Mouse (Mus musculus) lung, adult 2 months (tissue): ENCODE results near the gene Plekha4. TPM values are rescaled to one million over a fixed set of nuclear protein-coding genes. Genes with fewer than 3 reads are reported as not detected.

Experiments used
- DNase-seq: peaks from one replicate; pipeline ENCODE4 v3.0.0; 2022
- H3K4me1 ChIP-seq: fragments of 200-500 bp; 2 replicates; pipeline ENCODE4 v1.6.1; 2011; ENCODE audit warnings: low read length; ENCODE audit not compliant: control insufficient read depth, insufficient read depth
- H3K4me3 ChIP-seq: fragments of 200-500 bp; replicated peaks from 2 replicates; pipeline ENCODE3; 2011; ENCODE audit warnings: low read depth, mild to moderate bottlenecking, control low read depth, low read length; ENCODE audit errors: extremely low read depth
- CTCF ChIP-seq: fragments of 200-500 bp; IDR thresholded peaks from 2 replicates; pipeline ENCODE4 v1.5.1; 2011; ENCODE audit warnings: mild to moderate bottlenecking, low read length, control low read depth; ENCODE audit not compliant: insufficient read depth
- POLR2A ChIP-seq: fragments of 200-500 bp; IDR thresholded peaks from 2 replicates; pipeline ENCODE4 v1.6.1; 2011; ENCODE audit warnings: low read depth, mild to moderate bottlenecking, control low read depth, low read length, borderline replicate concordance; ENCODE audit errors: extremely low read depth
- WGBS: fragments of 180-500 bp; shearing (Covaris S2); methylation state at CpG from one replicate; pipeline ENCODE4 v1.1.7; 2018; 5-methylcytosine and 5-hydroxymethylcytosine counted together
- polyA plus RNA-seq: library from polyadenylated mRNA; depleted of rRNA; stranded (reverse); fragments of >200 nt; gene quantifications from 2 replicates; pipeline ENCODE4 v1.2.3, GENCODE M21; 2012

Gene Plekha4
- polyA plus RNA-seq, 1 experiment = 13.1 TPM

DNA sequence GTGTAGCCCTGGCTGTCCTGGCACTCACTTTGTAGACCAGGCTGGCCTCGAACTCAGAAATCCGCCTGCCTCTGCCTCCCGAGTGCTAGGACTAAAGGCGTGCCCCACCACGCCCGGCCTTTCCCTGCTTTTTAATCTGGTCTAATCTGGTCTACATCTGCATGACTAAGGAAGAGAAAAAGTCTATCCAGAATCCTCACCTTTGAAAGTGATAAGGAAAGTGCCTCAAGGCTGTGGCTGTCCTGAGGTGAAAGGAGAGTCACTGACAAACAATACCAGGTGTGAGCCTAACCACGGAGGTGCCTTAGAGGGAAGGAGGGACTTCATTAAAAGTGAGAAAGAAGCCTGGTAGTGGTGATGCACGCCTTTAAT, 25.4 kb downstream of the Plekha4 start:
- Histone ChIP-seq H3K4me1 (no peaks in the 10 kb centered on the region), H3K4me3 (no peak overlapping the region)
- no peak for DNase-seq
- 80% methylated on average over 8 of the region's 8 CpGs for WGBS
- TF ChIP-seq CTCF (no peak), POLR2A (no peak)

DNA sequence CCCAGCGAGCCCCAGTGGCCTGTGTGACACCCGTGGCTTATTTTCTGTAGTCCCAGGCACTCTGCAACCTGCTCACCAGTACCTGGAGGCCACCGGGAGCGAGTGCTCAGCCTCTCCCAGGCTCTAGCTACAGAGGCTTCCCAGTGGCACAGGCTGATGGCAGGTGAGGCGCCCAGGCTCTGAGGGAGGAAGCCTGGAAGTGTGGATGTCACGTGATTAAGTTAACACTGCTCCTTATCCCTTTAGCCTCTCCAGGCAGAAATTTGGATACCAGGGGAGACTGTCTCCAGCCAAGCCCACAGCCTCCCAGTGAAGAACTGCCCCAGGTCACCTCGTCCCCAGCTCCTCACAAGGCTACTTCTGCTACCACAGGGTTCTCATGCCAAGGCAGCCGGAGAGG, 27.4 kb downstream of the Plekha4 start:
- WGBS = 66% methylated on average over 8 of the region's 8 CpGs
- H3K4me3 ChIP-seq = no peak overlapping the region
- TF ChIP-seq CTCF (no peak), POLR2A (no peak)
- no peak for DNase-seq
- H3K4me1 ChIP-seq = no peaks in the 10 kb centered on the region

DNA sequence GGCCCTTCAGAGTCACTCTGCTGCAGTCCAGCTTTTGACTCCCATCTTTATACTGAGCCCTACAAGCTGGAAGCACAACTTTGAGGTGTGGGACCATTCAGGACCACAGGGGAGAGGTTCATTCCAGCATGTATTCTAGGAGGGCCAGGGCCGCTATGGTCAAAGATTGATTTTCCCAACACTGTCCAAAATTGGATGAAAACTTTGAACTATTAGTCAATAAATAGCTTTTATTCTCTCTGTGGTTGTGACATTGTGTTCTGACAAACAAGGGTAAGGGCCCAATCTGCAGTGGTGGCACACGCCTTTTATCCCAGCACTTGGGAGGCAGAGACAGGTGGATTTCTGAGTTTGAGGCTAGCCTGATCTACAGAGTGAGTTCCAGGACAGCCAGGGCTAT, 27.9 kb downstream of the Plekha4 start:
- WGBS = 90% methylated on average over 2 of the region's 2 CpGs
- H3K4me3 ChIP-seq = no peak overlapping the region
- no peak for DNase-seq
- no peaks in the 10 kb centered on the region for H3K4me1 ChIP-seq
- TF ChIP-seq POLR2A = no peak
- no peak for TF ChIP-seq CTCF

DNA sequence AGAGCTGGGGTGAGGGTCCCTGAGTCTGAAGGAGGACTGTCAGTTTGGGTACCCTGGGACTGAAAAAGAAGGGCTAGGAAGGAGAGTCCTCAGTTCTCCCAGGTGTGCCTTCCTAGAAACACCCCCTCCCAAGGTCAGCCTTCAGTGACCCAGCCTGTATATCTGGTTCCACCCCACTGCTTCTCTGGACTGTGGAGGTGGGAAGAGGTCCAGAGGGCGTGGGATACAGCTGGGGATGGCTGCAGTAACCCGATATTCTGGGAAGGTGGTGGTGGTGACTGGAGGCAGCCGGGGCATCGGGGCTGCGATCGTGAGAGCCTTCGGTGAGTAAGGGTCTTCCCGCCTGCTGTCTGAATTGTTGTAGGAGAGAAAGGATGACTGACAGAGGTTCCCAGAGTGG, 28.6 kb downstream of the Plekha4 start, which contains the start of gene Hsd17b14:
Hsd17b14 (plus strand) TSS at position 150 of the 400 bp plus-strand sequence.
- DNase-seq = no peak
- Histone ChIP-seq H3K4me3 (no peak within 1 kb of the TSS), H3K4me1 (no peaks in the 10 kb centered on the region)
- WGBS = 28% methylated on average over 8 of the region's 8 CpGs
- TF ChIP-seq CTCF (no peak), POLR2A (no peak)

DNA sequence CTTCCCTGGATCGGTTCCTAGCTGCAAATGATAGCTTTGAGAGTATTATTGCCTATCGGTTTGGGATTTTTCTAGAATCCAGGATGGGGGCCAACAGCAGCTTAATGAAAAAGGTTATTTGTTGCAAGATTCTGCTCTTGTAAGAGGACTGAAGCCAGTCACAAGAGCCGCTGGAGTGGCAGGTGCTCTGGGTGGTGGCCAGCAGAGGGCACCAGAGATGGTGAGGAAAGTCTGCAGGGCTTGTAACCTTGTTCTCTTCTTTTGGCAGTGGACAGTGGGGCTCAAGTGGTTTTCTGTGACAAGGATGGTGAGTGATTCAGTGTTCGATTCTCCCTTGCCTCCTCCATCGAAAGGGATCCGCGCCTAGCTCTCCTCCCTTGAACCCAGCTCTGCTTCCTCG, 29.7 kb downstream of the Plekha4 start:
- TF ChIP-seq POLR2A (no peak), CTCF (peak; percentile 80)
- H3K4me3 ChIP-seq = no peak overlapping the region
- peak; percentile 77 for DNase-seq
- H3K4me1 ChIP-seq = no peaks in the 10 kb centered on the region
- WGBS = 24% methylated on average over 8 of the region's 8 CpGs

DNA sequence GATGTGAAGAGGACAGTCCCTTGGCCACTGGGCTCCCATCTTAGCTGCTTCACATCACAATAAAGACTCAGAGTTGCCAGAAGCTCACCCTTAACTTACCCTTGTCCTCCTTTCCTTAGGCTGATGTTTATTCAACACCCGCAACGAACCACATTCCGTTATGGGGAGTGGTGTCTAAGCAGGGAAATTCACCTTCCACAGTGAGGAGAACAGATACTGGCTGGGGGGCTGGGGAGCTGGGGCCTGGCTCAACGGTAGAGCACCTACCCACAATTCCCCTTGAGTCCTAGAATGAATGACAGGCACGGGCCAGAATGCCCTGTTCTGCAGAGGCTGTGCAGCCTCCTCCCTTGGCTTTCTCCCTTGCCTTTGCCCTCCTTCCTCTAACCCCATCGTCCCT, 32.8 kb downstream of the Plekha4 start:
- Histone ChIP-seq H3K4me1 (no peaks in the 10 kb centered on the region), H3K4me3 (no peak overlapping the region)
- no peak for DNase-seq
- no peak for TF ChIP-seq POLR2A
- TF ChIP-seq CTCF = no peak
- WGBS = 38% methylated on average over 6 of the region's 6 CpGs

DNA sequence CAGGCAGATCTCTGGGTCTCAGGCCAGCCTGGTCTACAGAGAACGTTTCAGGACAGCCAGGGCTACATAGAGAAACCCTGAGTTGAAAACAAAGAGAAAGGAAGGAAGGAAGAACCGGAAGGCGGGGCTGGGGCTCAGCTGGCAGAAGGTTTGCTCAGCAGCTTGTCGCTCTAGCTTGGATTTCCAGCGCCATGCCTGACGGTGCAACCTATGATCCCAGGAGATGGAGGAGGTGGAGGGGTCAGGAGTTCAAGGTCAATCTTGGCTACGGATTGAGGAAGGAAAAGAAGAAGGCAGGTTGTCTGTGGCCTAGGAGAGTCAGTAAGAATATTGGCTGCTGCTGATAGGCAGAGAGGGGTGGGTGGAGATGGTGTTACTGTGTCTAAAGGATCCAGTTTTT, 34.1 kb downstream of the Plekha4 start:
- TF ChIP-seq POLR2A (no peak), CTCF (no peak)
- 60% methylated on average over 7 of the region's 7 CpGs for WGBS
- DNase-seq = no peak
- Histone ChIP-seq H3K4me3 (no peak overlapping the region), H3K4me1 (no peaks in the 10 kb centered on the region)

DNA sequence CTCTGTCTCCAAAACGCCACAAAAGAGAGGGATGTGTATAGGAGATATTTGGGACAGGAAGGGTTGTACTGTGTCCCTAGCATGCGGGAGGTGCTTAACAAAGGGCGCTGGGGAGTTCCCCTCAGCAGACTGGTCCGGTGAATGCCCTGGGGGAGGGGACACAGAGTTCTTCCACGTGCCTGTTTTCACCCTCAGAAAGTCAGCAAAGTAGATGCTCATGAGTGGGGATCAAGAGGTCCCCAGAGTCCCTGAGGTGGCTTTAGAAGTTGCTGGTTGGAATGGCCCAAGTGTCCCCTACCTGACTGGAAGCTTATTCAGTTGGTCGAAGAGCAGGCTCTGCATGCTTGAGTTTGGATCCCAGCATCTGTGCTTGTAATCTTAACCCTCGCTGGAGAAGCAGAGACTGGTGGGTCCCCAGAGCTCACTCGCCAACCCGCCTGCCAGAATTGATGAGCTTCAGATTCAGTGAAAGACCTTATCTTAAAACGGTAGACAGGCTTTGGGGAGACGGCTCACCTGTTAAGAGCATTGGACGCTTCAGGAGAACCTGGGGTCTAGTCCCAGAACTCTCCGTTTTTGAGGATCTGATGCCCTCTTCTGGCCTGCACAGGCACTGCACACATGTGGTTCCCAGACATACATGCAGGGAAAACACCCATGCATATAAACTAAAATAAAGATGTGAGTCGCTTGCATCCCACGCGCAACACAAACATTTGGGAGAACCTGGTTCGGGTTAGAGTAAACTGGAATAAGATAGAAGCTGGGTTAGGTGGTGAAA, 34.9 kb downstream of the Plekha4 start:
- no peak overlapping the region for H3K4me3 ChIP-seq
- DNase-seq = peak; percentile 79
- TF ChIP-seq POLR2A = no peak
- peak; percentile 95 for TF ChIP-seq CTCF
- 15% methylated on average over 17 of the region's 17 CpGs for WGBS
- no peaks in the 10 kb centered on the region for H3K4me1 ChIP-seq

DNA sequence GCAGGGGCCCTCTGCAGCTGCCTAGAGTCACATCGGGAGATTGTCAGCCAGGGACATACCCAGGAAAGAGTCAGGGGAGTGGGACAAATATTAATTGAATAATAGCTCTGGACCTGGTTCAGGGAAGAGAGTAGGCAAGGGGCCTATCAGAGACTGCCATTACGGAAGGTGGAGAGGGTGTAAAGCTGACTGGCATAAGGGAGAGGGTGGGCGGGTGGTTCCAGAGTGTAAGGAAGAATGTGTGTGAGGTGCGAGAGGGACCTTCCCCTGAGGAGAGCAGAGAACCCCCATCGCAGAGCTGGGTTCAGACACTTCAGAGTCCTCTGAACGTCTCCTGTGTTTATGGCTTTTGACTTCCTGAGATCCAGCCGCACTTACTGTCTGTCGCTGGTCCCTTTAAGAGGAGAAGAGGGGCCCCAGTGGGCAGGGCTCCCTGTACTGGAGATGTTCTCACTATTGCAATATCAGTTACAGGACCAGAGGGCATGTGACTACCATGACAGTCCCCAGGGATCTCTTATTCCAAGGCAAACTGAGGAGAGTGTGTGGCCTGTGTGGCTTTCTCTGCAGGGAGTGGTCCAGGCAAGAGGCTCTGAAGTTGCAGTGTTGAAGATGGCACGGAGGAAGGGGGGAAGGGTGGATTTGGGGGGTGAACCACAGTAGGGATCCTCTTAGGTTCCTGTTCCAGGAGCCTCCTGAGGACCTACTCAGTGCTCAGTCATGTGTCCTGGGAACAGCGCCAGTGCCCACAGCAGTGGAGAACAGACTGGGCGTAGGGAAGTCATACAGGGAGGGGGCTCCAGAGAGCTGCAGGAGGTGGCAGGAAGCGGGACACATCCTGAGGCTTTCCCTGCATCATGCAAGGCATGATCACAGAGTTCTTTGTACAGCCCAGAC, 35.7 kb downstream of the Plekha4 start:
- H3K4me1 ChIP-seq = no peaks in the 10 kb centered on the region
- H3K4me3 ChIP-seq = no peak overlapping the region
- WGBS = 37% methylated on average over 12 of the region's 12 CpGs
- DNase-seq = no peak
- TF ChIP-seq CTCF (no peak), POLR2A (no peak)
